Mouse (Mus musculus) G1E (cell line): ENCODE measurements at regions not wholly inside any gene's neighbourhood (a gene's known extent, or its start where the extent isn't known, plus 50 kb on each side); places are given as distances from the start of the nearest gene placed in this dataset.

Experiments used
- ATAC-seq: 2 replicates; pipeline ENCODE4 v1.8.0; 2016; ENCODE audit warnings: mild to moderate bottlenecking; ENCODE audit not compliant: insufficient number of reproducible peaks, poor library complexity, low FRiP score, severe bottlenecking; ENCODE audit errors: extremely low read depth
- DNase-seq: peaks from one replicate; pipeline ENCODE4 v3.0.0; 2012; ENCODE audit warnings: low spot score
- H3K27me3 ChIP-seq: 2 replicates; pipeline ENCODE4 v1.6.1; 2012; ENCODE audit warnings: mild to moderate bottlenecking, low read length, inconsistent platforms; ENCODE audit not compliant: insufficient read depth
- H3K36me3 ChIP-seq: replicated peaks from 2 replicates; pipeline ENCODE3; 2012; ENCODE audit warnings: mild to moderate bottlenecking, inconsistent platforms
- H3K4me1 ChIP-seq: 2 replicates; pipeline ENCODE4 v1.6.1; 2012; ENCODE audit warnings: low read depth, low read length, inconsistent platforms, mixed read lengths; ENCODE audit not compliant: insufficient read depth
- H3K4me3 ChIP-seq: 2 replicates; pipeline ENCODE4 v1.5.1; 2012; ENCODE audit warnings: low read depth, mild to moderate bottlenecking, inconsistent platforms, low read length, moderate library complexity, mixed read lengths
- H3K9me3 ChIP-seq: replicated peaks from 2 replicates; pipeline ENCODE4 v1.6.1; 2012; ENCODE audit warnings: inconsistent platforms
- CTCF ChIP-seq: IDR thresholded peaks from 2 replicates; pipeline ENCODE4 v1.5.1; 2012; ENCODE audit warnings: low read depth, low read length, inconsistent platforms, mixed read lengths
- GATA1 ChIP-seq: IDR thresholded peaks from 2 replicates; pipeline ENCODE4 v1.6.1; 2012; ENCODE audit warnings: borderline replicate concordance, low read length, inconsistent platforms, mixed read lengths
- GATA2 ChIP-seq: IDR thresholded peaks from 2 replicates; pipeline ENCODE4 v1.6.1; 2012; ENCODE audit warnings: low read depth, low read length, inconsistent platforms, borderline replicate concordance
- POLR2AphosphoS5 ChIP-seq: IDR thresholded peaks from 2 replicates; pipeline ENCODE4 v1.6.1; 2012; ENCODE audit warnings: low read depth, low read length, inconsistent platforms; ENCODE audit not compliant: insufficient replicate concordance
- TAL1 ChIP-seq: conservative IDR thresholded peaks from 2 replicates; pipeline ENCODE4 v1.6.1; 2012; ENCODE audit warnings: low read depth, low read length, inconsistent platforms, mixed read lengths

DNA sequence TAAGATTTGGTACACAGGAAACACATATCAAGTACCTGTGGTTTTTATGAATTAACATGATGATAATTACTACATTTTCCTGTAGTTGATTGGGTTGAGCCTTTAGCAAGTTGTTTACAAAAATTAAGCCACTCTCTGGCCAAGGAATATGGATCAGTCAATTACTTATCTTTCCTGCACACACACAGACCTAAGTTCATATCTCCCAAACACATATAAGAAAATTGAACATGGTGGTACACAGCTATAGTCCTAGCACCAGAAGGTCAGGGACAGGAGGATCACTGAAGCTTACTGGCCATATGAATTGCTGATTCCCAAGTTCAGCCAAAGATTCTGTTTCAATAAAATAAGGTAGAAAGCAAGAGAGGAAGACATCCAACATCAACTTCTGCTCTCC is 183.7 kb downstream of the Dad1 start:
- no peak for ATAC-seq
- no peak for DNase-seq
- Histone ChIP-seq H3K9me3 (no peaks in the 10 kb centered on the region), H3K27me3 (peaks cover 65% of the 10 kb centered on the region), H3K36me3 (no peaks in the 10 kb centered on the region), H3K4me3 (no peak overlapping the region), H3K4me1 (peaks cover 17% of the 10 kb centered on the region)
- no peak for TF ChIP-seq GATA1
- TF ChIP-seq GATA2: no peak
- no peak for TF ChIP-seq POLR2AphosphoS5
- no peak for TF ChIP-seq CTCF
- TF ChIP-seq TAL1: no peak

DNA sequence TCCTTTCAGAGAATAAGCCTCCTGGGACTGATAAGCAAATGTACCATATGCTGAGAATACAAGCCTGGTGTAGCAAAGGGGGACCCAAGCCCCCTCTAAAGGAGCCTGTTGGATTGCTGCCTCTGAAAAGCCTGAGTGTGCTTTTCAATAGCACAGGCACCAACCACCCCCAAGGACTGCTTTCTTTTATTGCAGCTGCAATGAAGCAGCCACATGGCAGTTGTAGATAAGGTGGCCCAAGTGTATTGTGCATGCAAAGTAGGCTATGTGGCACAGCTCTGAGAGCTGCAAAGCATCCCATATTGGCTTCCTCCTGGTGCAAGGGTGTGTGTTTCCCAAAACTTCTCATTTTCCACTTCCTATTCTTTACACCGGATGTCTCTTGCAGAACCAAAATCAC is 185.2 kb downstream of the Dad1 start:
- peaks cover 28% of the 10 kb centered on the region for H3K4me1 ChIP-seq
- peaks cover 67% of the 10 kb centered on the region for H3K27me3 ChIP-seq
- H3K9me3 ChIP-seq: no peaks in the 10 kb centered on the region
- TF ChIP-seq GATA1 (no peak), CTCF (no peak), GATA2 (no peak), POLR2AphosphoS5 (no peak), TAL1 (no peak)
- H3K4me3 ChIP-seq: no peak overlapping the region
- DNase-seq (no peak), ATAC-seq (no peak)
- no peaks in the 10 kb centered on the region for H3K36me3 ChIP-seq

DNA sequence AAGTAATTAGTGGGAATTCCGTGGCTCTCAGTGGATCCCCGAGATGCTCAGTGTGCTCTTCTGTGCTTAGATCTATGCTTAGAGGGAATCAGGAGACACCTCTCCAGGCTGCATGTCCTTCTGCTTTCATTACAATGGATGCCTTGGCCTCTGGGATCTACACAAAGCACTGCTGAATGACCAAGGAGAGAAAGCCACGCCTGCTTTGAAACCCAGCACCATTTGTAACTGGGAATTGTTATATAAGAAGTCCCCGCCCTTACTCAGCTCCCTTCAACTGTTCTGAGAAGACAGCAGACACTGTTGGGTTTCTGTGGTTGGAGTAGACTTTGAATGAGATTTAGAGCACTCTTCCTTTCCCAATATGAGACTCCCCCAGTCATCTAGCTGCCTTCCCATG is 188.4 kb downstream of the Dad1 start:
- DNase-seq: no peak
- ATAC-seq: no peak
- H3K9me3 ChIP-seq: no peaks in the 10 kb centered on the region

DNA sequence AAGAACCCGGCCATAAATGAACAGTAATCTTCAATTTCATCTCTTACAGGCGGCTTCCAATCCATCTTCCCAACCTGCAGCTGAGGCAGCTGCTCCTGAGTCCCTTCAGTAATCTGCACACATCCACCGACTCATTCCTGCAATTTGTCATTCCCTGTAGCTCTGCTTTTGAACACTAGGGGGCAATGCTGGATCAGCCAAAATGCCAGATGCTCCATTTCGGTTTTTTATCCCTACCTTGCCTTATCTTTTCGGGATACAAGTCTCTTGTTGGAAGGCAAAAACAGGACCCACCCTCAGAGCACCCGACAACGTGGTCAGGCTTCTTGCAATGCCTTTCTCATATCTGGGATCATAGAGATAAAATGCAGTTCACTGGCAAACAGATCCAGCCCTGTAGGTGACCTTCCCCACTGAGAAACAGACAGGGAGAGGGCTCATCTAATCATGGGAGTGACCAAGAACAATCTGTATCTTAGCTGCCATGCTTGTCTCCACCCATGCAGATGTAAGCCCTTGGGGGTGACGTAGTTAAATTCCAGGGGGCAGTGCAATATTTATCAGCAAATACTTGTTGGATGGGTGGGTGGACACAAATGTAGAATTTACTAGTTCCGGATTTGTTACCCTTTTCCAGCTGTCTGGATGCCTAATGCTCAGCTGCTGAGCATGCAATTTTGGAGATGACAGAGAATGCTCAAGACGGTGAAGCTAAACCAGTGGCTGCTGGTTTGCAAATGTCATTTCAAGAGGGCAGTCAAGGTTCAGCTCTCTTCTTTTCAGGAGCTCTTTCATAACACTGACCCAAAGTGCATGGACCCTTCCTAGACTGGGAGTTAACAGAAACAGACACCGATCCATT is 189.1 kb downstream of the Dad1 start:
- Histone ChIP-seq H3K9me3 (no peaks in the 10 kb centered on the region), H3K27me3 (peaks cover 78% of the 10 kb centered on the region), H3K4me3 (no peak overlapping the region), H3K36me3 (no peaks in the 10 kb centered on the region), H3K4me1 (peaks cover 36% of the 10 kb centered on the region)
- DNase-seq: no peak
- ATAC-seq: no peak
- TF ChIP-seq CTCF (peak; percentile 81), TAL1 (no peak)

More for the DNA sequence above, 188.4 kb downstream of the Dad1 start:
- Histone ChIP-seq H3K36me3 (no peaks in the 10 kb centered on the region), H3K27me3 (peaks cover 76% of the 10 kb centered on the region), H3K4me1 (peaks cover 32% of the 10 kb centered on the region), H3K4me3 (no peak overlapping the region)
- no peak for TF ChIP-seq GATA1
- no peak for TF ChIP-seq TAL1
- TF ChIP-seq GATA2: no peak
- TF ChIP-seq CTCF: no peak
- no peak for TF ChIP-seq POLR2AphosphoS5

DNA sequence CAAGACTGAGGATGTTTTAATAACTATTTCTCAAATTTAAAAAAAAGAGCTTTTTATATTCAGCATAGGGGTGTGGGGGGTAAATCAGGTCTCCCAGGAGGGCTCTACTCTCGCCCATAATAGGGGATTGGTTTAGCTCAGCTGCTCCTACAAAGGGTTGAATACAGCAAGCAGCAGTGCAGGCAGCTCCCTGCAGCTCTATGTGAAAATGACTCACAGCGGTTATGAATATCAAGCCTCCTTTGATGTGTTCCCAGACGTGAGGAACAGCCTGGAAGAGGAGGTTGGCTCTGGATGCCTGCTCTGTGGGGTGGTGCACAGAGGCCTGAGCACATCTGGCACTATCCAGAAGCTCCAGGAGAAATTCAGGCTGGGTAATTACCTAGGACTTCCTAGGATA is 192.3 kb downstream of the Dad1 start:
- no peak for ATAC-seq
- DNase-seq: no peak
- TF ChIP-seq GATA1 (no peak), TAL1 (no peak), CTCF (no peak), POLR2AphosphoS5 (no peak), GATA2 (no peak)
- H3K9me3 ChIP-seq: no peaks in the 10 kb centered on the region
- peaks cover 23% of the 10 kb centered on the region for H3K4me1 ChIP-seq
- H3K36me3 ChIP-seq: no peaks in the 10 kb centered on the region
- no peak overlapping the region for H3K4me3 ChIP-seq
- H3K27me3 ChIP-seq: peaks cover 78% of the 10 kb centered on the region

DNA sequence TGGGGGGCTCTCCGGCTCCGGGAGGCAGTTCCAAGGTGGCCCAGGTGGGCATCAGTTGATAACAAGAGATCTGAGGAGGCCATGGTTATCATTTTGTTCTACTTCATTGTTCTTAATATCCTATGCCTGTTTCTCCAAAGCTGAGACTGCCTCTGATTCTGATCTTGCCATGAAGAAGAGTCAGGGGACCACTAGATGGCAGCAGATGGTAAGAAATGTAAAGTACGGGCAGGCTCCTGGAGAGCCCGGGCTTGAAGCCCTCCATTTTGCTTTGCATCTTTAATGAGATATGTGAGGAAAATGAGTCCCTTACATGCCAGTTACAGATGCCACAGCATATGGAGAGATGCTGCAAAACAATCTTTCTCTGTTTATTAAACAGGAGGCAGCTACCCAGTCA is 194.1 kb downstream of the Dad1 start:
- ATAC-seq (no peak; the same call in 1 of the 2 replicates), DNase-seq (peak; percentile 51)
- Histone ChIP-seq H3K27me3 (peaks cover 75% of the 10 kb centered on the region), H3K4me1 (peaks cover 14% of the 10 kb centered on the region), H3K4me3 (no peak overlapping the region), H3K9me3 (no peaks in the 10 kb centered on the region), H3K36me3 (no peaks in the 10 kb centered on the region)
- TF ChIP-seq TAL1 (no peak), CTCF (peak; percentile 35)

DNA sequence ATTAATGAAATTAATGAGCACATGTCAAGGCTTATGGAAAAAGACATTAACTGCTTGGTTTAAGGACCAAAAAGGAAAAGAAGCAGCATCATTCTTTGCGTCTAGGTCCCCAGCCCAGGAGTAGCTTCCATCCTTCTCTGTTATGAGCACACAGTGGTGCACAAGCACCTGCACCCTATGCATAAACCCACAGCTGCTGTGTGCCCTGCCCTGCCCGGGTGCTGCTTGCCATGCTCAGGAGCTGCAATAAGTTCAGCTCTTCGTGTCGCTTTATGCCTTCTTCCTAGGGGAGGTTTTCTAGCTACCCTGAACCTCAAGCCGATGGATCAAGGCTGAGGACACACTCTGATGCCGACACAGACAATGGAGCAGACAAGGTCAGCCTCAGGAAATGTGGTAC is 194.8 kb downstream of the Dad1 start:
- no peak for DNase-seq

More for the DNA sequence above, 194.8 kb downstream of the Dad1 start:
- Histone ChIP-seq H3K4me3 (no peak overlapping the region), H3K36me3 (no peaks in the 10 kb centered on the region), H3K9me3 (no peaks in the 10 kb centered on the region), H3K4me1 (peaks cover 10% of the 10 kb centered on the region), H3K27me3 (peaks cover 74% of the 10 kb centered on the region)
- ATAC-seq: no peak
- TF ChIP-seq GATA2 (no peak), TAL1 (no peak), GATA1 (no peak), POLR2AphosphoS5 (no peak), CTCF (no peak)
